Mouse (Mus musculus) stomach, embryonic 14.5 days (tissue): ENCODE measurements around the gene Ntn4. TPM values are rescaled to one million over a fixed set of nuclear protein-coding genes. Genes with fewer than 3 reads are reported as not detected.

Experiments used
- ATAC-seq: fragments of 200-750 bp; cut with Nextera tagmentation; 2 replicates; pipeline ENCODE4 v1.8.0; 2017; ENCODE audit warnings: low read depth, moderate TSS enrichment; ENCODE audit not compliant: insufficient number of reproducible peaks, insufficient read depth, low FRiP score
- H3K27ac ChIP-seq: fragments of 300-500 bp; sonication (generic); 2 replicates; pipeline ENCODE4 v1.5.1; 2014; ENCODE audit warnings: mild to moderate bottlenecking, low read length, moderate library complexity, mixed read lengths
- H3K27me3 ChIP-seq: fragments of 300-500 bp; sonication (generic); 2 replicates; pipeline ENCODE4 v1.6.1; 2014; ENCODE audit warnings: low read length, control low read depth, mixed read lengths; ENCODE audit not compliant: control insufficient read depth, insufficient read depth
- H3K36me3 ChIP-seq: fragments of 300-500 bp; sonication (generic); 2 replicates; pipeline ENCODE4 v1.6.1; 2014; ENCODE audit warnings: mild to moderate bottlenecking, control low read depth, low read length, moderate library complexity, mixed read lengths; ENCODE audit not compliant: control insufficient read depth, insufficient read depth
- H3K4me1 ChIP-seq: fragments of 300-500 bp; sonication (generic); 2 replicates; pipeline ENCODE4 v1.6.1; 2014; ENCODE audit warnings: low read length, control low read depth, mixed read lengths; ENCODE audit not compliant: control insufficient read depth, insufficient read depth
- H3K4me2 ChIP-seq: fragments of 300-500 bp; sonication (generic); replicated peaks from 2 replicates; pipeline ENCODE4 v1.6.1; 2014; ENCODE audit warnings: low read depth, low read length, control low read depth
- H3K4me3 ChIP-seq: fragments of 300-500 bp; sonication (generic); 2 replicates; pipeline ENCODE4 v1.5.1; 2014; ENCODE audit warnings: low read depth, low read length, control low read depth
- H3K9ac ChIP-seq: fragments of 300-500 bp; sonication (generic); replicated peaks from 2 replicates; pipeline ENCODE4 v1.6.1; 2014; ENCODE audit warnings: low read depth, mild to moderate bottlenecking, control low read depth, low read length, moderate library complexity, mixed read lengths
- H3K9me3 ChIP-seq: fragments of 300-500 bp; sonication (generic); 2 replicates; pipeline ENCODE4 v1.6.1; 2016; ENCODE audit warnings: low read depth, low read length, control low read depth; ENCODE audit not compliant: control insufficient read depth
- WGBS: fragments of 180-500 bp; shearing (Covaris S2); extraction: QIAGEN DNeasy Blood & Tissue Kit; methylation state at CpG from one replicate; pipeline ENCODE4 v1.1.7; 2014; 5-methylcytosine and 5-hydroxymethylcytosine counted together
- polyA plus RNA-seq: library from polyadenylated mRNA; unstranded; fragments of >200 nt; fragmentation: Nextera tagmentation; extraction: Ambion mirVana; gene quantifications from 2 replicates; pipeline ENCODE4 v1.2.1, GENCODE M21; 2014

Ntn4 gene
- polyA plus RNA-seq, 1 experiment from 2014 or later: 0.62 TPM

DNA sequence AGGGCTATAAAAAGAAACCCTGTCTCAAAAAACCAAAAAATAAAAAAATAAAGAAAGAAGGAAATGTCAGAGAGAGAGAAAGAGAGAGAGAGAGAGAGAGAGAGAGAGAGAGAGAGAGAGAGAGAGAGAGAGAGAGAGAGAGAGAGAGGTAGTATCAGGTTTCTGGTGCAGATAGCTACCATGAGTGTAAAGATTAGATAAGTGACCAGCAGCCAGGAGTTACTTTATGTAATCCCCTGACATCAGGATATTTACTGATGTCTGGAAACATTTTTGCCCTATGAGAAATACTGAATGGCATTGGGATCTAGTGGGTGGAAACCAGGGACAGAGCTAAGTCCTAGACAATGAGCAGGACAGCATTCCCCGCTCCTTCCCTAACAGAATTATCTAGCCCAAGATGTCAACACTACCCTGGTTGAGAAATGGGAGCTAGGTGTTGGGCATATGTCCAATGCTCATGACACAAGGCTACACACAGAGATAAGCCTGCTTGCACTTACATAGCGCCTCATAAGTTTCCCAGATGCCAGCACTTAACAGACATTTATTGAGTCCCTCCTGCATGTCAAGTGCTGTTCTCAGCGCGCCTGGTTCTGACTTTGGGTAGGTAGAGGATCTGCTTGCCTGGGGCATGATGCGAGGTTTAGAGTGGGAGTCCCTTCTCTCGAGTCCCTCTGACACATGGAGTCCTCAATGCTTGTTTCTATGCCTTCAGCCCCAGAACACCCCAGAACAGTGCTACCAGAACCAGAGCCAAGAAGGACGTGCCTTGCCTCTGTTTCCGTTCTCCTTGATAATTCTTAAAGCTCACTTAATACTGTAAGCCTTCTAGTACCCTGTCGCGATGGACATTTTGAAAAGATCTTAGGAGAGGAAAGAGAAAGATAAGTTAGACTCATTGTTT is 7.4 kb downstream of the Ntn4 start:
- H3K9me3 ChIP-seq: no peaks in the 10 kb centered on the region
- no peaks in the 10 kb centered on the region for H3K27me3 ChIP-seq
- H3K36me3 ChIP-seq: no peaks in the 10 kb centered on the region
- WGBS: 84% methylated on average over 10 of the region's 10 CpGs
- no peaks in the 10 kb centered on the region for H3K4me1 ChIP-seq
- no peak overlapping the region for H3K27ac ChIP-seq
- ATAC-seq: no peak
- H3K4me2 ChIP-seq: no peak overlapping the region
- no peak overlapping the region for H3K4me3 ChIP-seq
- H3K9ac ChIP-seq: no peak overlapping the region

GRCm38 (mm10) chr10:93648598-93649102 is 8.2 kb downstream of the Ntn4 start:
- ATAC-seq: no peak
- Histone ChIP-seq H3K36me3 (no peaks in the 10 kb centered on the region), H3K27ac (no peak overlapping the region), H3K4me3 (no peak overlapping the region), H3K27me3 (no peaks in the 10 kb centered on the region), H3K9me3 (no peaks in the 10 kb centered on the region), H3K9ac (no peak overlapping the region), H3K4me2 (no peak overlapping the region), H3K4me1 (no peaks in the 10 kb centered on the region)
- 84% methylated on average over 8 of the region's 8 CpGs for WGBS

GRCm38 (mm10) chr10:93649127-93649526 is 8.6 kb downstream of the Ntn4 start:
- 77% methylated on average over 5 of the region's 5 CpGs for WGBS
- H3K36me3 ChIP-seq: no peaks in the 10 kb centered on the region
- H3K27me3 ChIP-seq: no peaks in the 10 kb centered on the region
- H3K4me1 ChIP-seq: no peaks in the 10 kb centered on the region
- H3K4me3 ChIP-seq: no peak overlapping the region
- H3K4me2 ChIP-seq: no peak overlapping the region
- ATAC-seq: no peak
- H3K9me3 ChIP-seq: no peaks in the 10 kb centered on the region
- no peak overlapping the region for H3K27ac ChIP-seq
- H3K9ac ChIP-seq: no peak overlapping the region

DNA sequence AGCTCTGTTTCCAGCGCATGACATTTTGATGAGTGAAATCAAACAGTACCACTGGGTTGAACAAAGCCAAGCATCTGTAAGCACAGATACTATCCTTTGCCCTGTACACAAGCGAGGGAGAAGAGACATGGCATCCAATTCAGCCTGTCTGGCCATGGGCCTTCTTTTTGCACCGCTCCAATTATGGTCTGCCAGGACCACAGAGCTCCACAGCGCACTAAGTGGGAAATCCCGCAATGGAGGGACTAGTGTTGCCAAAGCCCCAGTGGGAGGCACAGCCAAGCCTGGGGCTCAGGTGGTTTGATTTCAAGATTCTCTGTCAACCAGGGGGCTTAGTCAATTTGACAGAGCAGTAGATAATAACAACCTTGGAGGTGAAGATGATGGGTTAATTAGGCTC is 9.1 kb downstream of the Ntn4 start:
- Histone ChIP-seq H3K27ac (no peak overlapping the region), H3K4me1 (no peaks in the 10 kb centered on the region), H3K36me3 (no peaks in the 10 kb centered on the region), H3K27me3 (no peaks in the 10 kb centered on the region), H3K4me2 (no peak overlapping the region), H3K4me3 (no peak overlapping the region), H3K9ac (no peak overlapping the region), H3K9me3 (no peaks in the 10 kb centered on the region)
- WGBS: 97% methylated on average over 5 of the region's 5 CpGs
- no peak for ATAC-seq

GRCm38 (mm10) chr10:93653322-93653721 is 12.8 kb downstream of the Ntn4 start:
- Histone ChIP-seq H3K36me3 (no peaks in the 10 kb centered on the region), H3K9ac (no peak overlapping the region), H3K4me3 (no peak overlapping the region), H3K4me1 (no peaks in the 10 kb centered on the region), H3K9me3 (no peaks in the 10 kb centered on the region), H3K27ac (no peak overlapping the region), H3K27me3 (no peaks in the 10 kb centered on the region), H3K4me2 (no peak overlapping the region)
- ATAC-seq: no peak
- WGBS: 57% methylated on average over 2 of the region's 2 CpGs

GRCm38 (mm10) chr10:93655428-93655827 is 14.9 kb downstream of the Ntn4 start:
- H3K9me3 ChIP-seq: no peaks in the 10 kb centered on the region
- no peak overlapping the region for H3K4me2 ChIP-seq
- no peak for ATAC-seq
- H3K9ac ChIP-seq: no peak overlapping the region
- H3K4me3 ChIP-seq: no peak overlapping the region
- no peak overlapping the region for H3K27ac ChIP-seq
- H3K36me3 ChIP-seq: no peaks in the 10 kb centered on the region
- WGBS: 74% methylated on average over 15 of the region's 15 CpGs
- H3K27me3 ChIP-seq: no peaks in the 10 kb centered on the region
- H3K4me1 ChIP-seq: no peaks in the 10 kb centered on the region

- Histone ChIP-seq H3K9me3 (no peaks in the 10 kb centered on the region), H3K27me3 (no peaks in the 10 kb centered on the region), H3K9ac (no peak overlapping the region), H3K4me2 (no peak overlapping the region), H3K36me3 (no peaks in the 10 kb centered on the region), H3K27ac (no peak overlapping the region), H3K4me3 (no peak overlapping the region), H3K4me1 (no peaks in the 10 kb centered on the region)
- 85% methylated on average over 1 of the region's 1 CpGs for WGBS
- no peak for ATAC-seq
Observed at GRCm38 (mm10) chr10:93659792-93660191, 19.3 kb downstream of the Ntn4 start.

DNA sequence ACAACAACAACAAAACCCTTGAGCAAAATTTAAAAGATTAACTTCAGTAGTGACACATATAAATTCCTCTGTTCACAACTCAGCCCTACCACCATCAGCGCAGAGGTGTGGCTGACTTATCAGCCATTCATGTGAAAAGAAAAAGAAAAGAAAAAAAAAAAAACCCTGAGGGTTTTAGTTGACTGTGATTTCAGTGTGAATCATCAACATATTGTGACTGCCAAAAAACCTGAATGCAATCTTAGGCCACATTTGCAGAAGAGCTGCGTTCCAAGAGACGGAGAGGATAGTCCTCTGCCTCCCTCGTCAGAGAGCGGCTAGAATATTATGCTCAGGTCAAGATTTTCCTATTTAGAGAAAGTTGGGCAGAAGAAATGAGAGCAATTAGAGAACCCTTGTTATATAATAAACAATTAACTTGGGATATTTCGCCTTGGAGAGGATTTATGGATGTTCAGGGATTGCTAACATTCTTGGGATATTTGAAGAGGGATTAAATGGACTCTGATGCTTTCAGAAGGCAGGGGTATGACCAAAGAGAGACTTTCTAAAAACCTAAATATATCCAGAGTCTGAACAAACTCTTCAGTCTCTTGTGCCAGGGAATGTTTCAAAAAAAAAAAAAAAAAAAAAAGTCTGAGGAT is 21.0 kb downstream of the Ntn4 start:
- no peaks in the 10 kb centered on the region for H3K9me3 ChIP-seq
- 53% methylated on average over 6 of the region's 6 CpGs for WGBS
- H3K9ac ChIP-seq: no peak overlapping the region
- H3K4me1 ChIP-seq: no peaks in the 10 kb centered on the region
- H3K36me3 ChIP-seq: no peaks in the 10 kb centered on the region
- no peak for ATAC-seq
- no peak overlapping the region for H3K4me2 ChIP-seq
- H3K27me3 ChIP-seq: no peaks in the 10 kb centered on the region
- H3K27ac ChIP-seq: no peak overlapping the region
- no peak overlapping the region for H3K4me3 ChIP-seq
